Mouse (Mus musculus) megakaryocyte, embryonic 14.5 days (primary cell): ENCODE results near the gene Mpo.

Experiments
- FLI1 ChIP-seq: IDR thresholded peaks from 2 replicates; pipeline ENCODE4 v1.6.1; 2012; ENCODE audit warnings: low read length, inconsistent platforms, mixed read lengths
- GATA1 ChIP-seq: IDR thresholded peaks from 3 replicates; pipeline ENCODE4 v1.6.1; 2012; ENCODE audit warnings: mixed read lengths, low read length, inconsistent platforms, borderline replicate concordance

GRCm38 (mm10) chr11:87745632-87746555 lies 47.5 kb upstream of the Mpo start:
- TF ChIP-seq GATA1 (no peak), FLI1 (no peak)
